Mouse (Mus musculus): ENCODE measurements around the gene Tec. TPM values are rescaled to one million over a fixed set of nuclear protein-coding genes. Genes with fewer than 3 reads are reported as not detected.

Tec gene
- polyA plus RNA-seq, 1 experiment from 2014 or later = 5.1 TPM

GRCm38 (mm10) chr5:72791386-72791785 is 76.9 kb downstream of the Tec start:
- no peak overlapping the region for H3K9ac ChIP-seq (replicated peaks)
- ATAC-seq = no peak
- no peaks in the 10 kb centered on the region for H3K9me3 ChIP-seq
- H3K4me1 ChIP-seq (replicated peaks) = 0 out of 2 replicates have a peak, but pooled peaks cover 5% of the 10 kb centered on the region
- no peak overlapping the region for H3K4me3 ChIP-seq (replicated peaks)
- no peaks in the 10 kb centered on the region for H3K27me3 ChIP-seq
- no peak overlapping the region for H3K4me2 ChIP-seq (replicated peaks)
- 63% methylated on average over 4 of the region's 4 CpGs for WGBS
- no peaks in the 10 kb centered on the region for H3K36me3 ChIP-seq
- no peak overlapping the region for H3K27ac ChIP-seq

- H3K27me3 ChIP-seq = no peaks in the 10 kb centered on the region
- 79% methylated on average over 4 of the region's 4 CpGs for WGBS
- H3K4me3 ChIP-seq (replicated peaks) = no peak overlapping the region
- no peaks in the 10 kb centered on the region for H3K9me3 ChIP-seq
- H3K27ac ChIP-seq = no peak overlapping the region
- ATAC-seq = no peak
- H3K9ac ChIP-seq (replicated peaks) = no peak overlapping the region
- no peak overlapping the region for H3K4me2 ChIP-seq (replicated peaks)
- H3K36me3 ChIP-seq = no peaks in the 10 kb centered on the region
- no peaks in the 10 kb centered on the region for H3K4me1 ChIP-seq (replicated peaks)
Observed at GRCm38 (mm10) chr5:72785451-72785850, 82.8 kb downstream of the Tec start.

- no peak for ATAC-seq
- 82% methylated on average over 3 of the region's 3 CpGs for WGBS
Observed at GRCm38 (mm10) chr5:72784719-72785118, 83.6 kb downstream of the Tec start.

GRCm38 (mm10) chr5:72783957-72784356 is 84.3 kb downstream of the Tec start:
- Histone ChIP-seq H3K27me3 (no peaks in the 10 kb centered on the region), H3K27ac (no peak overlapping the region), H3K9ac (replicated peaks) (no peak overlapping the region), H3K4me1 (replicated peaks) (no peaks in the 10 kb centered on the region), H3K9me3 (no peaks in the 10 kb centered on the region), H3K36me3 (no peaks in the 10 kb centered on the region), H3K4me2 (replicated peaks) (no peak overlapping the region), H3K4me3 (replicated peaks) (no peak overlapping the region)
- ATAC-seq = no peak
- 93% methylated on average over 8 of the region's 8 CpGs for WGBS

More at GRCm38 (mm10) chr5:72784719-72785118, 83.6 kb downstream of the Tec start:
- no peak overlapping the region for H3K9ac ChIP-seq (replicated peaks)
- H3K4me3 ChIP-seq (replicated peaks) = no peak overlapping the region
- H3K27me3 ChIP-seq = no peaks in the 10 kb centered on the region
- H3K27ac ChIP-seq = no peak overlapping the region
- H3K4me2 ChIP-seq (replicated peaks) = no peak overlapping the region
- H3K36me3 ChIP-seq = no peaks in the 10 kb centered on the region
- H3K4me1 ChIP-seq (replicated peaks) = no peaks in the 10 kb centered on the region
- H3K9me3 ChIP-seq = no peaks in the 10 kb centered on the region

- no peaks in the 10 kb centered on the region for H3K27me3 ChIP-seq
- 95% methylated on average over 7 of the region's 7 CpGs for WGBS
- H3K4me1 ChIP-seq (replicated peaks) = no peaks in the 10 kb centered on the region
- no peaks in the 10 kb centered on the region for H3K36me3 ChIP-seq
- no peak overlapping the region for H3K4me2 ChIP-seq (replicated peaks)
- H3K9ac ChIP-seq (replicated peaks) = no peak overlapping the region
- H3K4me3 ChIP-seq (replicated peaks) = no peak overlapping the region
- ATAC-seq = no peak
- no peak overlapping the region for H3K27ac ChIP-seq
- no peaks in the 10 kb centered on the region for H3K9me3 ChIP-seq
Observed at GRCm38 (mm10) chr5:72783123-72783522, 85.2 kb downstream of the Tec start.

GRCm38 (mm10) chr5:72781776-72782175 is 86.5 kb downstream of the Tec start:
- H3K27me3 ChIP-seq = no peaks in the 10 kb centered on the region
- no peaks in the 10 kb centered on the region for H3K4me1 ChIP-seq (replicated peaks)
- H3K9ac ChIP-seq (replicated peaks) = no peak overlapping the region
- no peak overlapping the region for H3K4me2 ChIP-seq (replicated peaks)
- no peaks in the 10 kb centered on the region for H3K36me3 ChIP-seq
- no peaks in the 10 kb centered on the region for H3K9me3 ChIP-seq
- H3K4me3 ChIP-seq (replicated peaks) = no peak overlapping the region
- no peak overlapping the region for H3K27ac ChIP-seq
- 89% methylated on average over 11 of the region's 11 CpGs for WGBS
- no peak for ATAC-seq

GRCm38 (mm10) chr5:72776595-72776994 is 91.7 kb downstream of the Tec start:
- ATAC-seq = no peak

GRCm38 (mm10) chr5:72776127-72776526 is 92.2 kb downstream of the Tec start:
- H3K9me3 ChIP-seq = no peaks in the 10 kb centered on the region
- no peaks in the 10 kb centered on the region for H3K4me1 ChIP-seq (replicated peaks)
- no peaks in the 10 kb centered on the region for H3K36me3 ChIP-seq
- no peak for ATAC-seq
- H3K27me3 ChIP-seq = no peaks in the 10 kb centered on the region
- H3K4me2 ChIP-seq (replicated peaks) = no peak overlapping the region
- no peak overlapping the region for H3K9ac ChIP-seq (replicated peaks)
- 83% methylated on average over 2 of the region's 2 CpGs for WGBS
- H3K4me3 ChIP-seq (replicated peaks) = no peak overlapping the region
- no peak overlapping the region for H3K27ac ChIP-seq

More at GRCm38 (mm10) chr5:72776595-72776994, 91.7 kb downstream of the Tec start:
- Histone ChIP-seq H3K4me1 (replicated peaks) (no peaks in the 10 kb centered on the region), H3K4me3 (replicated peaks) (no peak overlapping the region), H3K27ac (no peak overlapping the region), H3K4me2 (replicated peaks) (no peak overlapping the region), H3K27me3 (no peaks in the 10 kb centered on the region), H3K36me3 (no peaks in the 10 kb centered on the region), H3K9ac (replicated peaks) (no peak overlapping the region), H3K9me3 (no peaks in the 10 kb centered on the region)
- 86% methylated on average over 2 of the region's 2 CpGs for WGBS

GRCm38 (mm10) chr5:72769841-72770240 is 98.4 kb downstream of the Tec start:
- no peaks in the 10 kb centered on the region for H3K27me3 ChIP-seq
- H3K27ac ChIP-seq = no peak overlapping the region
- WGBS = 81% methylated on average over 6 of the region's 6 CpGs
- no peak for ATAC-seq
- no peak overlapping the region for H3K9ac ChIP-seq (replicated peaks)
- no peak overlapping the region for H3K4me3 ChIP-seq (replicated peaks)
- no peaks in the 10 kb centered on the region for H3K36me3 ChIP-seq
- no peaks in the 10 kb centered on the region for H3K9me3 ChIP-seq
- no peak overlapping the region for H3K4me2 ChIP-seq (replicated peaks)
- H3K4me1 ChIP-seq (replicated peaks) = no peaks in the 10 kb centered on the region

GRCm38 (mm10) chr5:72763546-72763945 is 104.7 kb downstream of the Tec start:
- Histone ChIP-seq H3K4me2 (replicated peaks) (no peak overlapping the region), H3K4me3 (replicated peaks) (no peak overlapping the region), H3K9me3 (no peaks in the 10 kb centered on the region), H3K36me3 (no peaks in the 10 kb centered on the region), H3K4me1 (replicated peaks) (0 out of 2 replicates have a peak, but pooled peaks cover 7% of the 10 kb centered on the region), H3K27me3 (no peaks in the 10 kb centered on the region), H3K27ac (no peak overlapping the region), H3K9ac (replicated peaks) (no peak overlapping the region)
- no peak; the same call in 1 of the 2 replicates for ATAC-seq
- 91% methylated on average over 5 of the region's 5 CpGs for WGBS

- no peaks in the 10 kb centered on the region for H3K36me3 ChIP-seq
- no peaks in the 10 kb centered on the region for H3K9me3 ChIP-seq
- ATAC-seq = no peak
- no peak overlapping the region for H3K4me2 ChIP-seq (replicated peaks)
- H3K4me3 ChIP-seq (replicated peaks) = no peak overlapping the region
- 0 out of 2 replicates have a peak, but pooled peaks cover 7% of the 10 kb centered on the region for H3K4me1 ChIP-seq (replicated peaks)
- 43% methylated on average over 3 of the region's 3 CpGs for WGBS
- H3K27ac ChIP-seq = no peak overlapping the region
- no peaks in the 10 kb centered on the region for H3K27me3 ChIP-seq
- no peak overlapping the region for H3K9ac ChIP-seq (replicated peaks)
Observed at GRCm38 (mm10) chr5:72763025-72763424, 105.3 kb downstream of the Tec start.

GRCm38 (mm10) chr5:72761758-72762157 is 106.5 kb downstream of the Tec start:
- no peak for ATAC-seq
- Histone ChIP-seq H3K36me3 (no peaks in the 10 kb centered on the region), H3K27me3 (no peaks in the 10 kb centered on the region), H3K9ac (replicated peaks) (no peak overlapping the region), H3K27ac (no peak overlapping the region), H3K9me3 (no peaks in the 10 kb centered on the region), H3K4me2 (replicated peaks) (no peak overlapping the region), H3K4me3 (replicated peaks) (no peak overlapping the region), H3K4me1 (replicated peaks) (0 out of 2 replicates have a peak, but pooled peaks cover 7% of the 10 kb centered on the region)
- WGBS = 36% methylated on average over 5 of the region's 5 CpGs

- WGBS = 87% methylated on average over 5 of the region's 5 CpGs
- ATAC-seq = no peak
- Histone ChIP-seq H3K27ac (no peak overlapping the region), H3K4me2 (replicated peaks) (no peak overlapping the region), H3K27me3 (no peaks in the 10 kb centered on the region), H3K9me3 (no peaks in the 10 kb centered on the region), H3K4me3 (replicated peaks) (no peak overlapping the region), H3K36me3 (no peaks in the 10 kb centered on the region), H3K4me1 (replicated peaks) (0 out of 2 replicates have a peak, but pooled peaks cover 7% of the 10 kb centered on the region), H3K9ac (replicated peaks) (no peak overlapping the region)
Observed at GRCm38 (mm10) chr5:72761237-72761636, 107.0 kb downstream of the Tec start.
